Mouse (Mus musculus): ENCODE data around the gene Rpl3l.

Rpl3l gene

DNA sequence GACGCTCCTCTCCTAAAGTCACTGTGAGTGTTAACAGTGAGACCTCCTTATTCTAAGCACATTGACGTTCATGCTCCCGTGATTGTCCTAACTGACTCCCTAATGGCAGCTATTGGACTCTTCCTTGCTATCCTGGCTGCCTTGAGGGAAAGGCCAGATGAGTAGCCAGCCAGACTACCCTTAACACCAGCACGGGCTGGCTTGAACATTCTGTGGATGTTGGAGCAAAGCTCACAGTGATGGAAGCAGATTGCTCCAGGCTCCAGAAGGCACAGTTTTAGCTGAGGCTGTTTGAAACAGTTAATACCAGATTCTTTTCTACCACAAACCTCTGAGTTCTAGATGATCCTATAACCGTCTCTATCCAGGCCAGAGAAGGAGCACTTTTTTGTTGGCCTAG, 16.3 kb downstream of the Rpl3l start:
- H3K36me3 ChIP-seq (ENCODE audit: insufficient read depth, low read length), result peaks cover 26% of the 10 kb centered on the region
- TF ChIP-seq CTCF (conservative IDR thresholded peaks at IDR 0.05; ENCODE audit: low read length) (no peak), POU5F1 (IDR thresholded peaks at IDR 0.05; ENCODE audit: borderline replicate concordance, low read length) (no peak), NANOG (IDR thresholded peaks at IDR 0.05; ENCODE audit: borderline replicate concordance, low read length) (no peak)
- no peaks in the 10 kb centered on the region for H3K27me3 ChIP-seq (ENCODE audit: insufficient read depth, low read length)
- H3K4me3 ChIP-seq (replicated peaks; ENCODE audit: low read length), result no peak overlapping the region
- H3K4me1 ChIP-seq (replicated peaks; ENCODE audit: low read depth, low read length), result peaks cover 42% of the 10 kb centered on the region
- H3K9me3 ChIP-seq (ENCODE audit: low read length), result no peaks in the 10 kb centered on the region

DNA sequence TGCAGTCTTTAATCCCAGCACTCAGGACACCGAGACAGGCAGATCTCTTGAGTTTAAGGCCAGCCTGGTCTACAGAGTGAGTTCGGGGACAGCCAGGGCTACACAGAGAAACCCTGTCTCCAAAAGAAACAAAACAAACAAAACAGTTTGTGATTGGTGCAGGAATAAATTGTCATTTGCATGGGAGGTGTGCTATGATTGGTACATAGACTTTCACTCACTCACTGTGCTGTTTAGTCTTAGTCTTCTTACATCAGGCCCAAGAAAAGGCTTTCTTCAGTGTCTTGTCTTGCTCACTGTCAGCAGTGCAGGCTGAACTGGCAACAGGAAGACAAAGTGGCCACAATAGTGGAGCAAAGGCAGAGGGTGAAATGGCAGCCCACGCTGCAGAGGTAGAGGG, 16.8 kb downstream of the Rpl3l start:
- Histone ChIP-seq H3K36me3 (ENCODE audit: insufficient read depth, low read length) (peaks cover 26% of the 10 kb centered on the region), H3K4me3 (replicated peaks; ENCODE audit: low read length) (no peak overlapping the region)
- TF ChIP-seq POU5F1 (IDR thresholded peaks at IDR 0.05; ENCODE audit: borderline replicate concordance, low read length) (no peak), NANOG (IDR thresholded peaks at IDR 0.05; ENCODE audit: borderline replicate concordance, low read length) (no peak), CTCF (conservative IDR thresholded peaks at IDR 0.05; ENCODE audit: low read length) (no peak)

DNA sequence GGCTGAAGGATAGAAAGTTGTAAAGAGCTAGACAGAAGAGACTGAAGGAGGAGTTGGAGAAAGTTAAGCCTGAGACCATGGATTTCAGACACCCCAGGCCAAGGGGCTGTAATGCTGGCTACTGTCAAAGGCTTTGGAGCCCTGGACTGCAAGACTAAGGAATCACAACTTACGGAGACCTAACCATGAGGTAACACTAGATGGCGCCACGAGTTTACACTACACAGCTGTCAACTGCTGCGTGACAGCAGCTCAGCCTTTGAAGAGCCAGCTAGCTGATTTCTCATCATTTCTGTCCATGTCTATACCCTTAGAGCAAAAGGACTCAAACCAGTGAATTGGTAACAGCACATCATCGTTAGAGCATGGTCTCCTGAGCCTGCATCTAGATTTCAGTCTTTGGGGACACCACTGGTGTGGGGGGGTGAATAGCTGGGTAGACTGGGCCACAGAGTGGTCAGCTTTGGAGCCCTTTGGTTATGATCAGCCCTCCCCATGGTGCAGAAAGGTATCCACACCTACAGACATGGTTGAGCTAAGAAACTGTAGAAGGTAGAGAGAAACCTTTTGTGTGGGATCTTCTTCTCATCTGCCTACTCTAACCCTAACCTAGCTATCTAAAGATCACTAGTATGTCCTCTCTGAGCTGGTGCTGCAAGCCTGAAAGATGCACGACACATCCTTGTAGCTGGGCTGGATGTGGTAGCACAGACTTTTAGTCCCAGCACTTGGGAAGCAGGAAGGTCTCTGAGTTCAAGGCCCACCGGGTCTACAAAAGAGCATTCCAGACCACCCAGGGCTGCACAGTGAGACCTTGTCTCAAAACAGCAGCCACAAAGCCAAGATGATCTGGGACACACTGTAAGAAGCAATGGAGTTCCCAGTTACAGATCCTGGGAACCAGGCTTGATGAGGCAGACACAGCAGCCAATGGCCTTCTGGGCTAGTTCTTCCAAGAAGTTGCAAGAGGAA, 18.2 kb downstream of the Rpl3l start:
- H3K4me3 ChIP-seq (replicated peaks; ENCODE audit: low read length), result no peak overlapping the region
- H3K9me3 ChIP-seq (ENCODE audit: low read length), result no peaks in the 10 kb centered on the region
- peaks cover 30% of the 10 kb centered on the region for H3K4me1 ChIP-seq (replicated peaks; ENCODE audit: low read depth, low read length)
- no peak for TF ChIP-seq POU5F1 (IDR thresholded peaks at IDR 0.05; ENCODE audit: borderline replicate concordance, low read length)
- TF ChIP-seq CTCF (conservative IDR thresholded peaks at IDR 0.05; ENCODE audit: low read length), result peak; percentile 74
- peaks cover 19% of the 10 kb centered on the region for H3K36me3 ChIP-seq (ENCODE audit: insufficient read depth, low read length)
- H3K27me3 ChIP-seq (ENCODE audit: insufficient read depth, low read length), result peaks cover 11% of the 10 kb centered on the region

More for the DNA sequence above, 16.8 kb downstream of the Rpl3l start:
- H3K27me3 ChIP-seq (ENCODE audit: insufficient read depth, low read length), result no peaks in the 10 kb centered on the region
- H3K4me1 ChIP-seq (replicated peaks; ENCODE audit: low read depth, low read length), result peaks cover 39% of the 10 kb centered on the region
- no peaks in the 10 kb centered on the region for H3K9me3 ChIP-seq (ENCODE audit: low read length)

- Histone ChIP-seq H3K27me3 (ENCODE audit: insufficient read depth, low read length) (peaks cover 22% of the 10 kb centered on the region), H3K36me3 (ENCODE audit: insufficient read depth, low read length) (peaks cover 8% of the 10 kb centered on the region), H3K4me1 (replicated peaks; ENCODE audit: low read depth, low read length) (peaks cover 41% of the 10 kb centered on the region), H3K9me3 (ENCODE audit: low read length) (no peaks in the 10 kb centered on the region), H3K4me3 (replicated peaks; ENCODE audit: low read length) (0 out of 2 replicates have a peak overlapping the region, but pooled peaks have one; percentile 17)
- TF ChIP-seq CTCF (conservative IDR thresholded peaks at IDR 0.05; ENCODE audit: low read length) (no peak), NANOG (IDR thresholded peaks at IDR 0.05; ENCODE audit: borderline replicate concordance, low read length) (no peak), POU5F1 (IDR thresholded peaks at IDR 0.05; ENCODE audit: borderline replicate concordance, low read length) (no peak)
Measured at GRCm38 (mm10) chr17:24746986-24747385, 19.4 kb downstream of the Rpl3l start.

DNA sequence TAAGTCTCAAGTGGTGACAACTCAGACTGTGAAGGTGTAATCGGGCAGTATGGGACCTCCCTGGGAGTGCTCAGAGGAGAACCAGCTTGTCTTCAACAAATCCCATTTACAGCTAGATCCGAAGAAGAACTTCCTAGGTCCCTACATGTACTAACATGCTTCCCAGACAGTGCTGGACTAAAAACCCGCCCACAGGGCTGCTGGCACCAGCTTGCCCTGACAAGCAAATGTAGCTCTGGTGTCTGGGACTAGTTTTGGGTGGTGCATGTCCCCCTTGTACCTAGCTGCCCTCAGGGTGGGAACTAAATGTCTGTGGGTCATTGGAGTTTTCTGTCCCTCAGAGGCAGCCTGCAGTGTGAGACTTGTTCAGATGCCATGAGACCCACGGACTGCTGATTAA, 23.9 kb downstream of the Rpl3l start:
- TF ChIP-seq POU5F1 (IDR thresholded peaks at IDR 0.05; ENCODE audit: borderline replicate concordance, low read length) (no peak), NANOG (IDR thresholded peaks at IDR 0.05; ENCODE audit: borderline replicate concordance, low read length) (no peak), CTCF (conservative IDR thresholded peaks at IDR 0.05; ENCODE audit: low read length) (no peak)
- Histone ChIP-seq H3K27me3 (ENCODE audit: insufficient read depth, low read length) (peaks cover 59% of the 10 kb centered on the region), H3K9me3 (ENCODE audit: low read length) (no peaks in the 10 kb centered on the region), H3K36me3 (ENCODE audit: insufficient read depth, low read length) (no peaks in the 10 kb centered on the region), H3K4me3 (replicated peaks; ENCODE audit: low read length) (no peak overlapping the region), H3K4me1 (replicated peaks; ENCODE audit: low read depth, low read length) (peaks cover 60% of the 10 kb centered on the region)

DNA sequence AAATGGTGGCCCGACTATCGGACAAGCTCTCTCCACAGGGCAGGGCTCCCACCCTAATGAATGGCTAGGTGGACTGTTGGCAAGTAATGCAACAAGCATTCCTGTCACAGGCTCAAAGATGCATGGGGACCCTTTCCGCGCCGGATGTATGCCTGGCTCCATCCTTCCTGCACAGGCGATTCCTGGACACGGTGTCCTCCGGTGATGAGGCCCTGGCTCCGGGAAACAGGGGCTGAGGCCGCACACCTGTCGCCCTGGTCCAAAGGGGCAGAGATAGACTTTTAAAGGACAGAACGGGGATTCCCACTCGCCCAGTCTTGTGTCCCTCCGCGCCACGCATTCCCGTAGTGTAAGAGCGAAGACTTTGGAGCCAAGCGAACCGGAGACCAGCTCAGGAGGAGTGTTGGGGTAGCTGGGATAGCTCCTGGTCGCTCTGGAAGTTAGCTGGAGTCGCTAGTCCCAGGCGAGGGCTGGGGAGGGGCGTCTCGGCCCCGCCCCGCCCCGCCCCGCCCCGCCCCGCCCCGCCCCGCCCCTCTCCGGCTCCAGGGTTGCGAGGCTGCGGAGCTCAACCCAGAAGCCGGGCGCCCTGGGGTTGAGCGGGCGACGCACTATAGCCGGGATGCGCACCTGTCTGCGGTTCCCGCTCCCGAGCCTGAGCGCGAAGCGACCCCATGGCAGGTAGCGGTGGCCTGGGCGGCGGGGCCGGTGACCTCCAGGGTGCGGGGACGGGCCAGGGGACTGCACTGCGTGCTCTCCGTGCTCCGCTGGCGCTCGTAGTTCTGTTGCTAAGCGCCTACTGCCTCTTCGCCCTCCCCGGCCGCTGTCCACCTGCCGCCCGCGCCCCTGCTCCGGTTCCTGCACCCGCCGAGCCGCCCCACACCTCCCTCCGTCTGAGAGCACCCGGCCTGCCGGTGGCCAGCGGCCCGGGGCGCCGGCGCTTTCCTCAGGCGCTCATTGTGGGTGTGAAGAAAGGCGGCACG, 25.1 kb downstream of the Rpl3l start, which contains the start of gene Hs3st6:
Gene Hs3st6 (plus strand): TSS at position 574 of the 980 bp plus-strand sequence.
- no peak for TF ChIP-seq CTCF (conservative IDR thresholded peaks at IDR 0.05; ENCODE audit: low read length)
- TF ChIP-seq POU5F1 (IDR thresholded peaks at IDR 0.05; ENCODE audit: borderline replicate concordance, low read length), result no peak
- no peak for TF ChIP-seq NANOG (IDR thresholded peaks at IDR 0.05; ENCODE audit: borderline replicate concordance, low read length)
- Histone ChIP-seq H3K9me3 (ENCODE audit: low read length) (no peaks in the 10 kb centered on the region), H3K4me1 (replicated peaks; ENCODE audit: low read depth, low read length) (peaks cover 56% of the 10 kb centered on the region), H3K36me3 (ENCODE audit: insufficient read depth, low read length) (no peaks in the 10 kb centered on the region), H3K4me3 (replicated peaks; ENCODE audit: low read length) (peak within 1 kb of the TSS; percentile 85), H3K27me3 (ENCODE audit: insufficient read depth, low read length) (peaks cover 59% of the 10 kb centered on the region)

- no peaks in the 10 kb centered on the region for H3K36me3 ChIP-seq (ENCODE audit: insufficient read depth, low read length)
- peak overlapping the region; percentile 63 for H3K4me3 ChIP-seq (replicated peaks; ENCODE audit: low read length)
- TF ChIP-seq NANOG (IDR thresholded peaks at IDR 0.05; ENCODE audit: borderline replicate concordance, low read length), result no peak
- TF ChIP-seq POU5F1 (IDR thresholded peaks at IDR 0.05; ENCODE audit: borderline replicate concordance, low read length), result no peak
- TF ChIP-seq CTCF (conservative IDR thresholded peaks at IDR 0.05; ENCODE audit: low read length), result no peak
- peaks cover 66% of the 10 kb centered on the region for H3K4me1 ChIP-seq (replicated peaks; ENCODE audit: low read depth, low read length)
- no peaks in the 10 kb centered on the region for H3K9me3 ChIP-seq (ENCODE audit: low read length)
- peaks cover 39% of the 10 kb centered on the region for H3K27me3 ChIP-seq (ENCODE audit: insufficient read depth, low read length)
Measured at GRCm38 (mm10) chr17:24757394-24757793, 29.8 kb downstream of the Rpl3l start.

GRCm38 (mm10) chr17:24761121-24761520, 33.5 kb downstream of the Rpl3l start:
- H3K4me1 ChIP-seq (replicated peaks; ENCODE audit: low read depth, low read length), result peaks cover 47% of the 10 kb centered on the region
- peak overlapping the region; percentile 56; the same call in 1 of the 2 replicates for H3K4me3 ChIP-seq (replicated peaks; ENCODE audit: low read length)
- no peaks in the 10 kb centered on the region for H3K36me3 ChIP-seq (ENCODE audit: insufficient read depth, low read length)
- H3K9me3 ChIP-seq (ENCODE audit: low read length), result no peaks in the 10 kb centered on the region
- peaks cover 13% of the 10 kb centered on the region for H3K27me3 ChIP-seq (ENCODE audit: insufficient read depth, low read length)
- TF ChIP-seq CTCF (conservative IDR thresholded peaks at IDR 0.05; ENCODE audit: low read length) (0 out of 2 replicates have a peak, but pooled peaks have one; percentile 3), POU5F1 (IDR thresholded peaks at IDR 0.05; ENCODE audit: borderline replicate concordance, low read length) (no peak)

All from E14TG2a.4 (cell line).